In genomic region chr5:90611388-90611787, GRCm38 (mm10) we compare ENCODE assay signal across 19 mouse cellular contexts. TPM values are rescaled to one million over a fixed set of nuclear protein-coding genes. Genes with fewer than 3 reads are reported as not detected.
DNase-seq lines count a peak whose midpoint lies in the region; ATAC-seq lines count a peak whose summit lies in the region.
"Had no signal": no experiment of that assay in that cellular context is flagged by ENCODE, and none has a peak within 500 bp of the region (broad histone marks: within the 10 kb centered on the region; RNA-seq: fewer than 3 reads in every experiment).

No protein-coding gene starts in this region.

- no peaks in the 10 kb centered on the region for H3K27me3 ChIP-seq in lung, embryonic 16.5 days (ENCODE audit: control insufficient read depth, insufficient read depth, low read depth, low read length)
- no peaks in the 10 kb centered on the region for H3K27me3 ChIP-seq in stomach, embryonic 14.5 days (ENCODE audit: control insufficient read depth, insufficient read depth, low read length)
- H3K27me3 ChIP-seq: liver, embryonic 12.5 days; Patski had no signal

- H3K4me3 ChIP-seq in lung, embryonic 16.5 days (ENCODE audit: low read length) = no peak overlapping the region
- no peak overlapping the region for H3K4me3 ChIP-seq in stomach, embryonic 14.5 days (ENCODE audit: low read depth, low read length)
- H3K4me3 ChIP-seq: liver, embryonic 12.5 days had no signal

- H3K27ac ChIP-seq in lung, embryonic 16.5 days (ENCODE audit: low read length) = no peak overlapping the region
- no peak overlapping the region for H3K27ac ChIP-seq in stomach, embryonic 14.5 days (ENCODE audit: low read length)
- H3K27ac ChIP-seq: liver, embryonic 12.5 days had no signal

- peaks cover 15% of the 10 kb centered on the region; the same call in 1 of the 2 replicates for H3K4me1 ChIP-seq in lung, embryonic 16.5 days (replicated peaks; ENCODE audit: control insufficient read depth, insufficient read depth, low read length)
- H3K4me1 ChIP-seq in stomach, embryonic 14.5 days (ENCODE audit: control insufficient read depth, insufficient read depth, low read length) = no peaks in the 10 kb centered on the region
- H3K4me1 ChIP-seq: liver, embryonic 12.5 days had no signal

- ATAC-seq in lung, embryonic 16.5 days (ENCODE audit: low read depth) = 0 out of 2 replicates have a peak, but pooled peaks have one; percentile 50
- peak; percentile 28 for ATAC-seq in CD4-positive, CD25-positive, alpha-beta regulatory T cell, adult 4 months
- ATAC-seq in stomach, embryonic 14.5 days (ENCODE audit: insufficient number of reproducible peaks, insufficient read depth, low FRiP score, low read depth) = 0 out of 2 replicates have a peak, but pooled peaks have one; percentile 18
- no peak for ATAC-seq in erythroblast, adult 5-6 weeks (replicated peaks; ENCODE audit: low FRiP score, poor library complexity, severe bottlenecking)
- no peak for ATAC-seq in monocyte, adult 5-6 weeks (replicated peaks; ENCODE audit: insufficient number of reproducible peaks, low FRiP score, low TSS enrichment, poor library complexity, severe bottlenecking)
- ATAC-seq: forebrain, postnatal 0 days; liver, embryonic 12.5 days had no signal

- 56% methylated on average over 3 of the region's 3 CpGs for WGBS in lung, embryonic 16.5 days
- WGBS in stomach, embryonic 14.5 days = 74% methylated on average over 3 of the region's 3 CpGs

- no peak for DNase-seq in lung, postnatal 4 days
- DNase-seq in induced T-regulatory cell, adult 2 months (ENCODE audit: low read depth) = peak; percentile 19
- no peak for DNase-seq in adipocyte (ENCODE audit: low spot score)
- DNase-seq: cerebellum, adult 18-20 months; forebrain, postnatal 0 days; heart, postnatal 4 days; kidney, postnatal 4 days; left cerebral cortex, postnatal 4 days had no signal

- no peak overlapping the region for H3K9ac ChIP-seq in lung, embryonic 16.5 days (ENCODE audit: low read length)
- H3K9ac ChIP-seq in stomach, embryonic 14.5 days (replicated peaks; ENCODE audit: low read depth, low read length) = no peak overlapping the region
- H3K9ac ChIP-seq: forebrain, postnatal 0 days; liver, embryonic 12.5 days had no signal

- H3K4me2 ChIP-seq in lung, embryonic 16.5 days (ENCODE audit: low read depth, low read length) = no peak overlapping the region
- no peak overlapping the region for H3K4me2 ChIP-seq in stomach, embryonic 14.5 days (replicated peaks; ENCODE audit: low read depth, low read length)
- H3K4me2 ChIP-seq: liver, embryonic 12.5 days had no signal

- H3K9me3 ChIP-seq in lung, embryonic 16.5 days (ENCODE audit: control insufficient read depth, low read length) = no peaks in the 10 kb centered on the region
- no peaks in the 10 kb centered on the region for H3K9me3 ChIP-seq in stomach, embryonic 14.5 days (ENCODE audit: control insufficient read depth, low read depth, low read length)
- H3K9me3 ChIP-seq: liver, embryonic 12.5 days had no signal

- no peaks in the 10 kb centered on the region for H3K36me3 ChIP-seq in lung, embryonic 16.5 days (ENCODE audit: control insufficient read depth, insufficient read depth, low read length)
- no peaks in the 10 kb centered on the region for H3K36me3 ChIP-seq in stomach, embryonic 14.5 days (ENCODE audit: control insufficient read depth, insufficient read depth, low read length)
- H3K36me3 ChIP-seq: liver, embryonic 12.5 days had no signal

RNA-seq across cellular contexts. Expression of gene Rassf6, which starts 29.1 kb away (rescaled TPM):
- 4.0 and 4.1 TPM in 2 replicates for polyA plus RNA-seq in lung, embryonic 16.5 days (2015; fragmentation: Nextera tagmentation; extraction: Ambion mirVana)
- 1 to 10 TPM; 2.0 to 2.9 TPM for polyA plus RNA-seq in CD4-positive, CD25-positive, alpha-beta regulatory T cell, adult 4 months (2017; shearing (Covaris generic))
- 5.5 and 5.8 TPM in 2 replicates for polyA plus RNA-seq in stomach, embryonic 14.5 days (2014; fragmentation: Nextera tagmentation; extraction: Ambion mirVana)
- not detected in 2 replicates for total RNA-seq in erythroblast, adult 5-6 weeks (2015; ENCODE audit: low replicate concordance)
- not detected in 2 replicates for total RNA-seq in erythroblast, adult 5-6 weeks (2017; ENCODE audit: low replicate concordance)
- total RNA-seq in monocyte, adult 5-6 weeks (2017) = 0.76 TPM in 1 of 3 replicates, not detected in the others
- total RNA-seq: megakaryocyte-erythroid progenitor cell, adult 5-6 weeks had no signal

RNA-seq across cellular contexts. Expression of gene 5830473C10Rik, which starts 50.5 kb away (rescaled TPM):
- polyA plus RNA-seq in lung, embryonic 16.5 days (2015; fragmentation: Nextera tagmentation; extraction: Ambion mirVana) = 0.10 TPM in 1 of 2 replicates, not detected in the other
- polyA plus RNA-seq in CD4-positive, CD25-positive, alpha-beta regulatory T cell, adult 4 months (2017; shearing (Covaris generic)) = under 1 TPM in 1 of 2 experiments, not detected in 1; 0.16 TPM
- polyA plus RNA-seq in stomach, embryonic 14.5 days (2014; fragmentation: Nextera tagmentation; extraction: Ambion mirVana) = 0.19 and 0.42 TPM in 2 replicates
- not detected in 2 replicates for total RNA-seq in erythroblast, adult 5-6 weeks (2015; ENCODE audit: low replicate concordance)
- not detected in 2 replicates for total RNA-seq in erythroblast, adult 5-6 weeks (2017; ENCODE audit: low replicate concordance)
- total RNA-seq in monocyte, adult 5-6 weeks (2017) = not detected in 3 replicates
- total RNA-seq: adrenal gland, adult 18-20 months; heart, postnatal 4 days; layer of hippocampus, postnatal 25 days; megakaryocyte-erythroid progenitor cell, adult 5-6 weeks; neutrophil, adult 5-6 weeks had no signal

Comparison
In these comparisons a context has a peak if more than half of its experiments do, and no peak if none do; other contexts are left out.
1. ATAC-seq: peak in lung, embryonic 16.5 days (single experiment), CD4-positive, CD25-positive, alpha-beta regulatory T cell, adult 4 months (single experiment) and stomach, embryonic 14.5 days (single experiment); none in erythroblast, adult 5-6 weeks (single experiment) and monocyte, adult 5-6 weeks (single experiment).